Mouse (Mus musculus): ENCODE measurements at regions not wholly inside any gene's neighbourhood (a gene's known extent, or its start where the extent isn't known, plus 50 kb on each side); places are given as distances from the start of the nearest gene placed in this dataset.
A peak's percentile ranks its signal among the peaks of the same experiment; 100 is the strongest.

- ATAC-seq (replicated peaks; ENCODE audit: poor library complexity) = no peak
Observed at GRCm38 (mm10) chr2:145003509-145003908, 164.0 kb upstream of the Slc24a3 start.

- ATAC-seq (replicated peaks; ENCODE audit: poor library complexity) = peak; percentile 44; the same call in 1 of the 2 replicates
Observed at GRCm38 (mm10) chr2:145010674-145011073, 156.9 kb upstream of the Slc24a3 start.

DNA sequence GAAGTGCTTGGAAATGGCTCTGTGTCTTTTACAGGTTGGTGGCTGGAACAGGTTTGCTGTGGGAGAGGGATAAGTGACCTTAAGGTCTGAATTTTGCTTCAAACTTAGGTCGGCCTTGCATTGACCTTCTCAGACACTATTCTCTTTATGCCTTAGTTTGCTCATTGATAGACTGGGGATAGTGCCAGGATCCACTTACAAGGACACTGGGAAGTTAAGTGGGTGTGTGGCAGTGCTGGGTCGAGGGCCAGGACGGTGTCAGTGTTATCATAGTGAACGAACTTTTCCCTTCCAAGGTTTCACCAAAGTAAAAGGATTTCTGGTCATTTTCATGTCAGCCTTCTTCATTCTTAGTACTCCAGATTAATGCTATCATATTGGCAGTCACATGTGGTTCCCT, 156.3 kb upstream of the Slc24a3 start:
- no peak for ATAC-seq (replicated peaks; ENCODE audit: poor library complexity)

DNA sequence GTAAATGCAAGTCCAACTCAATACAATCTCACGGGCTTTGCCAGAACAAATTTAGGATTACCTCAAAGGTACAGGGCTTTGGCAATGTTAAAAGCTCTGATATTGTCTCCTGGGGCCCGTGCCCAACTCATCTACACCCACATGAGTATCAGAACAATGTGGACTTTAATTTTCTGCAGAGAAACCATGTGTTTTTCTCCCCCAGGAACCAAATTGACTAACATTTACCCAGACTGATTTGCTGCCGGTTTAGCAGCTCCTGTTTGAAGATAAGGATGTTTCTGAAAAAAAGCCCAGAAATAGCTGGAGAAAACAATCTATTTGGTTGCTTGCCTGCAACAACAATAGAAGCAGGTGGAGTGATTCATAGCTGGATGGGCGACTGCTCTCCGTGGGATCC, 151.6 kb upstream of the Slc24a3 start:
- ATAC-seq (replicated peaks; ENCODE audit: poor library complexity) = no peak

GRCm38 (mm10) chr2:145016939-145017338, 150.6 kb upstream of the Slc24a3 start:
- peak; percentile 87 for ATAC-seq (replicated peaks; ENCODE audit: poor library complexity)

DNA sequence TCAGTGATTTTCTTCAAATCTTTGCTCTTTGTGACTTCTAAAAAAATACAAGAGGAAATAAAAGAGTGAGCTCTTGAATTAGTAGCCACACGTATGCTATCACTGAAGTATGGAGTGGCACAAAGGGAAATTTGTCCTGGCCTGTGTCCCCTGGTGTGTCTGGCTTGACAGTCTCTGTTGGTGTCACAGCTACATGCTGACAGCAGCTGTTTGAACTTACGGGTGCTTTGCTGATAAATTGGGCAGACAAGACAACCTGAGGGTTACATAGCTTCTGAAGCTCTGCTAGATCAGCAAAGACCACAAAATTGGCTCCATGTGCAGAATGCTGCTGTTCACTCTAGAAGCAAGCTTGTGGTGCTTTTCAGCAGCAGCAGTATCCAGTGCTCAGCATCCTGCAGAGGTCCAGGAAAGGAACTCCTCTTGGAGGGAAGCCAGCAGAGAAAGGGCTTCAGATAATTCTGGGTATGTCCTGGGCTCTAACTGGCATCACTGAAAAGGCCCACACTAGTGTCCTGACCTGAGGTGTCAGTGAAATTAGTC, 149.9 kb upstream of the Slc24a3 start:
- ATAC-seq (replicated peaks; ENCODE audit: poor library complexity) = no peak

- peak; percentile 84 for ATAC-seq (replicated peaks; ENCODE audit: poor library complexity)
Observed at GRCm38 (mm10) chr2:145047743-145048142, 119.8 kb upstream of the Slc24a3 start.

DNA sequence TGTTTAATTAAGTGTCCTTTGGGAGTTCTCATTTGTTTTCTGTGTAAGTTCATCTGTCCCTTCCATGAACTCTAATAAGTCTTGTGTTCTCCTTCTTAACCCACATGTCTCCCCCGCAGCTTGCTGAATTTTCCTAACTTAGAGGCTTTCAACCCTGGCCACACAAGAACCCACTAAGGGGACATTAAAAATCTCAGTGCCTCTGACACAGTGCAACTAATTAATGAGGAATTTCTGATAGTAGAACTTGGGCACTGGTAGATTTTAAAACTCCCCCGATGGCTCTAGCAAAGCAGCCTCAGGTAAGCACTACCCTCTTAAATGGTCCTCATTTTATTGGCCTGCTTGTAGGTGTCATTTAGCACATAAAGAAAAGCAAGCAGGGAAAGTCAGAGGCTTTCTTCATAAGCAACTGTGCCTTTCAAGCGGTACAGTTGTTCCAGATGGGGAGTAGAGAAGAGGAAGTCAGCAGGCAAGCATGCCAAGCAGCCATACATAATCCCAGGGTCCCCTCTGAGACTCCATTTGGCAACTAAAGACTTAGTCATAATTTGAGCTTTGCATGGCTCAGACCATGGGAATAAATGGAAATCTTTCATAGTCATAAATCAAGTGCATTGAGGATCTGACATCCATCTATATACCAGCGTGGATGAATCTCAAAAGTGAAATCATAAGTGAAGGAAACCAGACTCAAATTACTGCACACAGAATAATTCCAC, 117.7 kb upstream of the Slc24a3 start:
- no peak; the same call in 1 of the 2 replicates for ATAC-seq (replicated peaks; ENCODE audit: poor library complexity)

- ATAC-seq (replicated peaks; ENCODE audit: poor library complexity) = peak; percentile 74
Observed at GRCm38 (mm10) chr2:145052405-145052804, 115.1 kb upstream of the Slc24a3 start.

DNA sequence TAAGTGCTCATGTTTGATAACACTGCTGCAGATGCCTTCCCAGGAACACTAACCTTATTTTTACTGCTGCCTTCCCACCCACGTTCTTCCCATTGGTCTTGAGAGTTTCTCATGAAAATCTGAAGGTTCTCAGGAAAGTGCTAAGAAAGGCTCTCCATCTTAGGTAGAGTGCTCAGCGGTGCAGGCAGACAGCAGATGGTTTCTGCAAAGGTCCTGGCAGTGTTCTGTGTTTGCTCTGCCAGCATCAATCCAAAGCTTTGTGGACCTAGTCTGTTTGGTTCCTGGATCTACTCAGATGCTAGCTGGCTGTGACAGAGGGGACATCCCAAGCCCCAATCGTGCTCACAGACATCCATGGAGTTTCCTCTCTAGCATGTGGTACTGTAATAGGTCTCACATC, 111.3 kb upstream of the Slc24a3 start:
- no peak for ATAC-seq (replicated peaks; ENCODE audit: poor library complexity)

DNA sequence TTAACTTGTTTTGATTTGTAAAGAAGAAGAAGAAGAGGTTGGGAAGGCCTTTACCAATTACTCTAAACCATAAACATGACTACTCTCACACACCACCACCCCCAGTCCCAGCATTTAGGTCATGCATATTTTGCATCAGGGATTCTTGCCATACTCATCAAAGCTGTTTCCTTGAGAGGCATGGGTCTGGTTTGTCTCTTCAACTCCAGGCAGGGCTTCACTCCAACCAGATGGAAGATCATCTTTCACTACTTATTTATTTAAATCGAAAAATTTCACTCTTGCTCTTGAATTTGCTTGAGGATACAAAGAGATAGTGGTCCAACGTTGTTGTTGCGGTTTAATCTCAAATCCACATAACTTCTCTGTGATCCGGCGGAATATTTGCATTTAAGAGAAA, 110.8 kb upstream of the Slc24a3 start:
- ATAC-seq (replicated peaks; ENCODE audit: poor library complexity) = no peak

GRCm38 (mm10) chr2:145069931-145070330, 97.6 kb upstream of the Slc24a3 start:
- no peak for ATAC-seq (replicated peaks; ENCODE audit: poor library complexity)

DNA sequence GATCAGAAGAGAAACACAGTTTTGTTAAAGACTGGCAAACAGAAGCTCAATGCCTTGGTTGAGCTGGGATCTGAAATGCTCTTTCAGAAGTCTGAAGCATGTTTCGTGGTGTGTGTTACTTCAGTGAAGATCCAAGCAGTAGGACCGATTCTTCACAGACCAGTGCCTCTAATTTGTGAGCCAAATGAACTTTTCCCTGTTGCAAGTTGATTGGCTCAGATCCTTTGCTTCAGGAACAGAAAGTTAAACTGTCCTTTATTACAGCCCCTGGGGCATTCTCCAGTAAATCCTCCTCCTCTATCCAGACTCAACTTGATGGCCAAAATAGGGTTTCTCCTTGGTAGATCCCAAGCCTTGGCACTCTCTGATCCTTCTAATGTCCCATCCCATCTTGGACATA, 85.6 kb upstream of the Slc24a3 start:
- no peak for ATAC-seq (replicated peaks; ENCODE audit: poor library complexity)

GRCm38 (mm10) chr2:145084621-145085020, 82.9 kb upstream of the Slc24a3 start:
- ATAC-seq (replicated peaks; ENCODE audit: poor library complexity) = no peak

GRCm38 (mm10) chr2:145086118-145086517, 81.4 kb upstream of the Slc24a3 start:
- no peak for ATAC-seq (replicated peaks; ENCODE audit: poor library complexity)

DNA sequence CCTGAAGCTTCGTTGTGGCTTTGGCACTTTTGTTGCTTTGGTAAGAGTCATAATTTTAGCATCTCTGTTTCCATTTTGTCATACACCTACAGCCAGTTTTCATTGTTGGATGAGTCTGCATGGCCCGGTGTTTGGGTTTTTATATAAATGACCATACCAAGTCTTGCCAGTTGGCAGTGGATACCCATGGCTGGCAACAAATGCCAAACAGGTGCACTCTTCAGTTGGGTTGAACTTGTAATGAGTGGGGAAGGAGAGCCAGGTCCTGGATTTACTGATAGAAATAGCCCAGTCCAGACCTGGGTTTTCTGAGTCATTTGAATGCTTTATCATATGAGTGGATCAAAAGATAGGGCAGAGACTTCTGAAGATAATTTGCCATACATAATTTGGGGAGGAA, 64.3 kb upstream of the Slc24a3 start:
- no peak for ATAC-seq (replicated peaks; ENCODE audit: poor library complexity)

DNA sequence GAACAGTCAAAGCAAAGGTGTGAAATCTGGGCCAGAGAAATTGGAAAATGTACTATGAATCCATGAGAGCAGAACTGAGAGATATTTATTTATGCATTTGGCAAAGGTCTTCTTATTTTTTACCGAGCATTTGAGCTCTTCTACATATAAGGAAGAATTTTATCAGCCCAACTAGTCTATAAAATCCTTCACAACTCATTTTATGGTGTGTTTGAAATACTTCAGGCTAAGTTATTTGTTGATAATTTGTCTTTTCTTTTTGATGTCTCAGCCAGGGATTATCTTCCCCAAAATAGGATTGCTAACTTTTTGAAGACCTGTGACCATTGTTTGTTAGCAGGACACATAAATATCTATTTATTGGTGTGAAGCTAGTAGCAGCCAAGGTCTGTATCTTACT, 55.9 kb upstream of the Slc24a3 start:
- no peak for ATAC-seq (replicated peaks; ENCODE audit: poor library complexity)

DNA sequence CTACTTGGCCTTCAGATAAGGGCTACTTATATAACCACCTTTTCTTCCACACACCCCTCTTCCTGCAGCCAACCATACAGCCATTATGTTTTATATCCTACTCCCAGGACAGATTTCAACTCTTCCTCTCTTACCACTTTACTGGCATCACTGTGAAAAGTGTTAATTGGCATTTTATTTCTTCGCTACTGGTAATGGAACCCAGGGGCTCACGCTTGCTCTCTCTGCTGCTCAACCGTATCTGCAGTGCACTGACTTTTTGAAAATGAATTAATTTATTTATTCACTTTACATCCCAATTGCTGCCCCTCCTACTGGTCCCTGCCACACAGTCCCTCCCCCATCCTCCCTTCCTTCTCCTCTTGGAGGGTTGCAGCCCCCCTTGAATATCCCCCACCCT, 52.5 kb upstream of the Slc24a3 start:
- ATAC-seq (replicated peaks; ENCODE audit: poor library complexity) = no peak

Measured in megakaryocyte progenitor cell, adult 5-6 weeks (primary cell).